Mouse (Mus musculus) testis, adult 2 months (tissue): Measurements from ENCODE around the gene Ppp1r1c.

Experiments used
- CTCF ChIP-seq: fragments of 200-500 bp; IDR thresholded peaks from 2 replicates; pipeline ENCODE4 v1.5.1; 2012; ENCODE audit warnings: low read depth, mild to moderate bottlenecking, inconsistent platforms, low read length, moderate library complexity; ENCODE audit not compliant: control insufficient read depth, insufficient read depth, insufficient replicate concordance
- POLR2A ChIP-seq: fragments of 200-500 bp; IDR thresholded peaks from 2 replicates; pipeline ENCODE4 v1.6.1; 2012; ENCODE audit warnings: low read depth, mild to moderate bottlenecking, inconsistent platforms, low read length, moderate library complexity; ENCODE audit not compliant: control insufficient read depth

- no peak for TF ChIP-seq POLR2A
- TF ChIP-seq CTCF: no peak
These were observed 62.7 kb downstream of the Ppp1r1c start for GRCm38 (mm10) chr2:79770307-79770706.
